Mouse (Mus musculus): ENCODE measurements around the gene Arg2. TPM values are rescaled to one million over a fixed set of nuclear protein-coding genes. Genes with fewer than 3 reads are reported as not detected.
A peak's percentile ranks its signal among the peaks of the same experiment; 100 is the strongest.
"Not testable (repeated sequence)": the region's sequence is repeated elsewhere in the genome, so short reads cannot be mapped to it uniquely, and the experiment has no call there.

Arg2 gene
- polyA plus RNA-seq, 1 experiment from 2014 or later: 28.4 TPM

DNA sequence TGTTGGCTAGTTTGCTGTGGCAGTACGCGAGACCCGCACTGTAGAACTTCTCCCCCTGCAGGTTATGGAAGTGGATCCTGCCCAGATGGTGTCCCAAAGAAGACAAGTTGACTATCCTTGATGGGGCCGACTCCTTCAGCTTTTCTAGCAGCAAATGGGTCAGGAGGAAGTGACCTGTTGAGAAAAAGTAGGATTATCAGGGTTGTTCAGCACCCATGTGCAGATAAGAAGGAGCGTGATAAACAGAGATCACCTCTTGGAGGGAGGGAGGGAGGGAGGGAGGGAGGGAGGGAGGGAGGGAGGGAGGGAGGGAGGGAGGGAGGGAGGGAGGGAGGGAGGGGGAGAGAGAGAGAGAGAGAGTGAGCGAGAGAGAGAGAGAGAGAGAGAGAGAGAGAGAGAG is 54.6 kb downstream of the Arg2 start:
- H3K27me3 ChIP-seq (ENCODE audit: control insufficient read depth, insufficient read depth, low read depth, low read length); H3K4me3 ChIP-seq (ENCODE audit: low read depth, low read length); ATAC-seq; H3K9me3 ChIP-seq (replicated peaks; ENCODE audit: control insufficient read depth, low read length, poor library complexity, severe bottlenecking); H3K9ac ChIP-seq (ENCODE audit: low read depth, low read length); H3K27ac ChIP-seq (ENCODE audit: low read length); H3K4me2 ChIP-seq (ENCODE audit: low read length): not testable (repeated sequence)
- Histone ChIP-seq H3K36me3 (ENCODE audit: control insufficient read depth, insufficient read depth, low read length) (peaks cover 42% of the 10 kb centered on the region), H3K4me1 (ENCODE audit: control insufficient read depth, insufficient read depth, low read length) (peaks cover 13% of the 10 kb centered on the region)
- 92% methylated on average over 4 of the region's 6 CpGs for WGBS

DNA sequence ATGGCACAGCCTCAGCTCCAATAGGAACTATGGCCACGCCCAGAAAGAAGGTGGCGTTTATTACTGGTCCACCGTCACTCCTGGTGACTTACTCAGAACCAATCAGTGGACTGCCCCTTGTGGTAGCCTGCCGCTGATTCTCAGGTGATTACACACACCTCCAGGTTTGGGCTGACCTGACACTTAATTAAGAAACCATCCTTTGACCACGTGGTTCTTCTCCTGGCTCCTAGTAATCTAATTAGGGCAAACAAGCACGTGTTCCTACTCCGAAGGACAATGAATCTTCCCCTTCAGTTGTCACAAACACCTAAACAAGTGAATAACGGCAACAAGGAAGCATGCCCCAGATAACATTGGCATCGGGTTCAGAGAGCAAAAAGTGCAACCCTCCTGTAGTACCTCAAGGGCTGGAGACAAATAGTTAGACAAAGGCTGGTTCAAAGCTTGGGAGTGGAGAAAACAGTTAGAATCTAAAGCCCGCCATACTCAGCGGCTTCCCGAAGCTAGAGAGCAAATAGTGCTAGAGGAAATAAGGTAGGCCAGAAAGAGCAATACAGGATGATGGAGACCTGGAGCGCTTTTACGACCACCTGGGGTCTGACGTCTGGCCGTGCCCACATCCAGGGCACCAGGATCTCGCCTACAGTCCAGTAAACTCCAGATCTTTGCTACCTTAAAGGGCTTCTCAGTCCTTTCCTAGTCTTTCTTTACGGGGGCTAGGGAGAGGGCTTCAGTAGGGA is 60.5 kb downstream of the Arg2 start:
- H3K9me3 ChIP-seq (replicated peaks; ENCODE audit: control insufficient read depth, low read length, poor library complexity, severe bottlenecking): no peaks in the 10 kb centered on the region
- peaks cover 9% of the 10 kb centered on the region for H3K36me3 ChIP-seq (ENCODE audit: control insufficient read depth, insufficient read depth, low read length)
- H3K27me3 ChIP-seq (ENCODE audit: control insufficient read depth, insufficient read depth, low read depth, low read length): no peaks in the 10 kb centered on the region
- H3K4me1 ChIP-seq (ENCODE audit: control insufficient read depth, insufficient read depth, low read length): peaks cover 25% of the 10 kb centered on the region
- peak; percentile 98 for ATAC-seq
- peak overlapping the region; percentile 85 for H3K4me2 ChIP-seq (ENCODE audit: low read length)
- H3K4me3 ChIP-seq (ENCODE audit: low read depth, low read length): peak overlapping the region; percentile 70
- peak overlapping the region; percentile 79 for H3K9ac ChIP-seq (ENCODE audit: low read depth, low read length)
- H3K27ac ChIP-seq (ENCODE audit: low read length): peak overlapping the region; percentile 85
- under 1% methylated on average over 18 of the region's 18 CpGs for WGBS

DNA sequence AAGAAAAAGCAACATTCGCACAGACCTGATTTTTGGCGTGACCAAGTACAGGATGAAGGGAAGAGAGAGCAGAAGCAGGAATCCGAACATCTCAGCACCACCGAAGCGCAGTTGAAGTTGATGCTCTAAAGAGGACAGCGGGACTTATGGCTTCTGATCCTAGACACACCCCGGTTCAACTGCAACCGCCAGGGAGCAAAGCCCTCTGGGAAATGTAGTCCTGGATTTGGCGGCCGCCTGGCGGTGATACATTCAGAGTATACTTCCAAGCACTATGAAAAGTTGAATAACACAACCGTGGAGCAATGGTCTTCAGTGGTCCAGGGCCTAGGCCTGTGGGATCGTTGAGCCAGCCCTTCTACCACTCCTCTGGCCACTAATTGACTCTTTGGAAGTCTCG is 61.1 kb downstream of the Arg2 start:
- Histone ChIP-seq H3K9ac (ENCODE audit: low read depth, low read length) (peak overlapping the region; percentile 79), H3K27ac (ENCODE audit: low read length) (peak overlapping the region; percentile 85), H3K4me1 (ENCODE audit: control insufficient read depth, insufficient read depth, low read length) (peaks cover 25% of the 10 kb centered on the region), H3K4me3 (ENCODE audit: low read depth, low read length) (peak overlapping the region; percentile 70), H3K36me3 (ENCODE audit: control insufficient read depth, insufficient read depth, low read length) (peaks cover 3% of the 10 kb centered on the region), H3K27me3 (ENCODE audit: control insufficient read depth, insufficient read depth, low read depth, low read length) (no peaks in the 10 kb centered on the region), H3K4me2 (ENCODE audit: low read length) (peak overlapping the region; percentile 85), H3K9me3 (replicated peaks; ENCODE audit: control insufficient read depth, low read length, poor library complexity, severe bottlenecking) (no peaks in the 10 kb centered on the region)
- peak; percentile 83 for ATAC-seq
- WGBS: 6% methylated on average over 14 of the region's 14 CpGs

DNA sequence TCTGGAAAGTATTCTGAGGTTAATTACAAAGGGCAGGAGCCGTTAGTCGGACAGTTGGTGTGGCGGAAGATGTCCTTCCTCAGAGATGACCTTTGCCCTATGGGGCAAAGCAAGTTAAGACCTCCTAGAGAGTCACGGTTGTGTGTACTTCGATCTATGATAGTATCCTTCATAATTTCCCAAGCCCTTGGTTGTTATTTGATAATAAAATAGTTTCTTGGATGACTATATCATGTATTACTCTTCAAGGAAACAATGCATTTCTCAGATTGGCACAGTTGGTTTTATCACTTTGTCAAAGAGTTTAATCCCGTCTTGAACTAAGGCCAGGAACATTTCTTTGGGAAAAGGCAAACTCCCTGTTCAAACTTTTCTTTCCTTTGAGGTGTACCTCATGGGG is 61.6 kb downstream of the Arg2 start, which contains the start of gene Rdh11:
TSS of gene Rdh11 (minus strand) at position 101 of the 400 bp plus-strand sequence.
- no peak for ATAC-seq
- WGBS: 64% methylated on average over 6 of the region's 6 CpGs
- peak within 1 kb of the TSS; percentile 79 for H3K9ac ChIP-seq (ENCODE audit: low read depth, low read length)
- H3K4me3 ChIP-seq (ENCODE audit: low read depth, low read length): peak within 1 kb of the TSS; percentile 70
- no peaks in the 10 kb centered on the region for H3K27me3 ChIP-seq (ENCODE audit: control insufficient read depth, insufficient read depth, low read depth, low read length)
- H3K4me1 ChIP-seq (ENCODE audit: control insufficient read depth, insufficient read depth, low read length): peaks cover 25% of the 10 kb centered on the region
- H3K9me3 ChIP-seq (replicated peaks; ENCODE audit: control insufficient read depth, low read length, poor library complexity, severe bottlenecking): no peaks in the 10 kb centered on the region
- peak within 1 kb of the TSS; percentile 85 for H3K4me2 ChIP-seq (ENCODE audit: low read length)
- peaks cover 3% of the 10 kb centered on the region for H3K36me3 ChIP-seq (ENCODE audit: control insufficient read depth, insufficient read depth, low read length)
- H3K27ac ChIP-seq (ENCODE audit: low read length): peak within 1 kb of the TSS; percentile 85

DNA sequence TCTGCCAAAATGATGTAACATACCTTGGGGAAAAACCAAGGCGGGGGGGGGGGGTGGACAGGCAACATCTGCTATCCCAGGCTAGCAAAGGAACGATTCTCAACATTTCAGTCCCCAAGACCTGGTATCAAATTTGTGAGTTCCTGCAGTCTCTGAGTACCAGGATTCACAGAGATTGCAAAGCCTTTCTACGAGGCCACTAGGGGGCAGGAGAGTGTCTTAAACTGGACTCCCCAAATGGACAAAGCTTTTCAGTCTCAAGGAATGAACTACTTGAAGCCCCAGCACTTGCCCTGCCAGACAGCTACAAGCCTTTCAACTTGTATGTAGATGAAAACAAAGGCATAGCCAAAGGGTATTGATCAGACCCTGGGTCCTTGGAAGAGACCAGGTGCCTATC is 62.9 kb downstream of the Arg2 start:
- H3K4me2 ChIP-seq (ENCODE audit: low read length): no peak overlapping the region
- H3K36me3 ChIP-seq (ENCODE audit: control insufficient read depth, insufficient read depth, low read length): no peaks in the 10 kb centered on the region; the same call in 1 of the 2 replicates
- no peak overlapping the region for H3K4me3 ChIP-seq (ENCODE audit: low read depth, low read length)
- WGBS: 2% methylated on average over 3 of the region's 3 CpGs
- H3K27ac ChIP-seq (ENCODE audit: low read length): no peak overlapping the region
- H3K4me1 ChIP-seq (ENCODE audit: control insufficient read depth, insufficient read depth, low read length): peaks cover 25% of the 10 kb centered on the region
- ATAC-seq: no peak
- H3K27me3 ChIP-seq (ENCODE audit: control insufficient read depth, insufficient read depth, low read depth, low read length): no peaks in the 10 kb centered on the region
- H3K9ac ChIP-seq (ENCODE audit: low read depth, low read length): no peak overlapping the region
- no peaks in the 10 kb centered on the region for H3K9me3 ChIP-seq (replicated peaks; ENCODE audit: control insufficient read depth, low read length, poor library complexity, severe bottlenecking)

DNA sequence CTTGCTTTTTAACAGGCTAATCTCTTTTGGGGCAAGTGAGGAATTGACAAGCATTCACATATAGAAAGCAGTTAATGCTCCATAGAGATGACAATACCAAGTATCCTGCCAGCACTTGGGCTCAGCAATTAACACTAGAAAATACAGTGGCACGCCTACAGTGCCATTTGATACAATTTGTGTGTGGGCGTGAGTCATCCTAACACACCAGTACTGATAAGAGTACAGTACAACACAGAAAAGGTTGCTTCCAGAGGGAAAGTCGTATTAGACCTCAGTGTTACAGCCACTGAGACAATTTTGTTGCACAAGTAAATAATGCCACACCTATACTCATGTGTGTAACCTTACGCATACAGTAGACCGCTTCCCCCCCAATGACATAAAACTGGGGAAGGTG is 66.5 kb downstream of the Arg2 start:
- 90% methylated on average over 5 of the region's 5 CpGs for WGBS
- Histone ChIP-seq H3K27me3 (ENCODE audit: control insufficient read depth, insufficient read depth, low read depth, low read length) (no peaks in the 10 kb centered on the region), H3K4me2 (ENCODE audit: low read length) (no peak overlapping the region), H3K4me1 (ENCODE audit: control insufficient read depth, insufficient read depth, low read length) (0 out of 2 replicates have a peak, but pooled peaks cover under 1% of the 10 kb centered on the region), H3K36me3 (ENCODE audit: control insufficient read depth, insufficient read depth, low read length) (no peaks in the 10 kb centered on the region), H3K4me3 (ENCODE audit: low read depth, low read length) (no peak overlapping the region), H3K27ac (ENCODE audit: low read length) (no peak overlapping the region), H3K9me3 (replicated peaks; ENCODE audit: control insufficient read depth, low read length, poor library complexity, severe bottlenecking) (no peaks in the 10 kb centered on the region), H3K9ac (ENCODE audit: low read depth, low read length) (no peak overlapping the region)
- no peak for ATAC-seq

DNA sequence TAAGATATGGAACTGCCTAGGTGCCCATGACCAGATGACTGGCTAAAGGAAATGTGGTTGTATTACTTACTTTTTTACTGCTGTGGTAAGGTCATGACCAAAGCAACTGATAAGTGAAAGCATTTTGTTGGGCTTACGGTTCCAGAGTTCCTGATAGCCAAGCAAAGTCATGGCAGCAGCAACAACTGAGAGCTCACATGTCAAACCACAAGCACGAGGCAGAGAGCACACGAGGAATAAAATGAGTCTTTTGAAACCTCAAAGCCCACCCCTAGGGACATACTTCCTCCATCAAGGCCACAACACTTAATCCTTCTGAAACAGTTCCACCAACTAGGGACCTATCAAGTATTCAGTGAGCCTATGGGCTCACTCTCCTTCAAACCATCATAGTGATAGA is 71.3 kb downstream of the Arg2 start:
- ATAC-seq: no peak

More for the DNA sequence above, 71.3 kb downstream of the Arg2 start:
- no peaks in the 10 kb centered on the region for H3K4me1 ChIP-seq (ENCODE audit: control insufficient read depth, insufficient read depth, low read length)
- H3K9ac ChIP-seq (ENCODE audit: low read depth, low read length): no peak overlapping the region
- no peaks in the 10 kb centered on the region for H3K9me3 ChIP-seq (replicated peaks; ENCODE audit: control insufficient read depth, low read length, poor library complexity, severe bottlenecking)
- H3K27ac ChIP-seq (ENCODE audit: low read length): no peak overlapping the region
- 79% methylated on average over 3 of the region's 3 CpGs for WGBS
- no peak overlapping the region for H3K4me3 ChIP-seq (ENCODE audit: low read depth, low read length)
- H3K36me3 ChIP-seq (ENCODE audit: control insufficient read depth, insufficient read depth, low read length): no peaks in the 10 kb centered on the region
- no peak overlapping the region for H3K4me2 ChIP-seq (ENCODE audit: low read length)
- H3K27me3 ChIP-seq (ENCODE audit: control insufficient read depth, insufficient read depth, low read depth, low read length): no peaks in the 10 kb centered on the region

Other genes with a start within 250 kb of the Arg2 start
- gene Plek2, start 223.8 kb upstream of the Arg2 start, polyA plus RNA-seq (2015; fragmentation: Nextera tagmentation; extraction: Ambion mirVana): 2.5 and 3.8 TPM in 2 replicates
- 74.7 and 79.8 TPM in 2 replicates for gene Tmem229b, start 123.2 kb upstream of the Arg2 start, polyA plus RNA-seq (2015; fragmentation: Nextera tagmentation; extraction: Ambion mirVana)
- gene Plekhh1, start 101.6 kb upstream of the Arg2 start, polyA plus RNA-seq (2015; fragmentation: Nextera tagmentation; extraction: Ambion mirVana): 2.0 and 2.5 TPM in 2 replicates
- 19.6 and 21.6 TPM in 2 replicates for gene Pigh, start 41.1 kb upstream of the Arg2 start, polyA plus RNA-seq (2015; fragmentation: Nextera tagmentation; extraction: Ambion mirVana)
- 228 and 245 TPM in 2 replicates for gene Vti1b, start 41.9 kb downstream of the Arg2 start, polyA plus RNA-seq (2015; fragmentation: Nextera tagmentation; extraction: Ambion mirVana)
- gene Rdh11, start 61.5 kb downstream of the Arg2 start, polyA plus RNA-seq (2015; fragmentation: Nextera tagmentation; extraction: Ambion mirVana): 38.4 and 44.9 TPM in 2 replicates
- 1.1 and 1.2 TPM in 2 replicates for gene Rdh12, start 78.1 kb downstream of the Arg2 start, polyA plus RNA-seq (2015; fragmentation: Nextera tagmentation; extraction: Ambion mirVana)
- gene Zfyve26, start 165.5 kb downstream of the Arg2 start, polyA plus RNA-seq (2015; fragmentation: Nextera tagmentation; extraction: Ambion mirVana): 7.0 and 7.9 TPM in 2 replicates
- gene Rad51b, start 166.5 kb downstream of the Arg2 start, polyA plus RNA-seq (2015; fragmentation: Nextera tagmentation; extraction: Ambion mirVana): 1.4 and 1.5 TPM in 2 replicates